Mouse (Mus musculus): ENCODE results near the gene Sash1.

DNA sequence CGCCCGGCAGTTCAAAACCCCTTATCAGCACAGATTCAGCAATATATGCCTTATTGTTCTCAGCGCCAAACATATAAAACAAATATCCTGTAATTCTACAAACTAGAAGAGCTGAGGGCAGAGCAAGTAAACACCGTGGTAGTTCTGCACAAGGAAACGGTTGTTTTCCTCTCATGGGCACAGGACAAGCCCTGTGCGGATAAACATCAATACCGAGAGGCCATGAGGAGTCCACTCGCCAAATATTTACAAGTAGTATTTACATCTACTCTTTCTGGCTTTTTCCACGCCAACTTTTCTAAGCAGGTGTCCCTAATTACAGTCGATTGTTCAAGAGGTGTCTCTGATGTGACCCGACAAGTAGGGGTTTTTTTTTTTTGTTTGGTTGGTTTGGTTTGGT is 669 bp downstream of the Sash1 start:
- TF ChIP-seq GATA1 (IDR thresholded peaks at IDR 0.05; ENCODE audit: low read length) (no peak), TAL1 (IDR thresholded peaks at IDR 0.05; ENCODE audit: low read length) (no peak)
